Mouse (Mus musculus) myocyte (in vitro differentiated cells): Measurements from ENCODE around the gene Rims4. TPM values are rescaled to one million over a fixed set of nuclear protein-coding genes. Genes with fewer than 3 reads are reported as not detected.

Source experiments
- H3K27me3 ChIP-seq: one replicate; pipeline ENCODE4 v1.6.1; 2011; ENCODE audit not compliant: control insufficient read depth, insufficient read depth, insufficient read length
- H3K36me3 ChIP-seq: one replicate; pipeline ENCODE4 v1.6.1; 2011; ENCODE audit not compliant: control insufficient read depth, insufficient read depth
- H3K4me2 ChIP-seq: one replicate; pipeline ENCODE4 v1.6.1; 2011; ENCODE audit warnings: low read depth, control low read depth
- H3K4me3 ChIP-seq: one replicate; pipeline ENCODE4 v1.5.1; 2011; ENCODE audit warnings: mild to moderate bottlenecking, control low read depth, moderate library complexity
- H3K79me2 ChIP-seq: one replicate; pipeline ENCODE4 v1.6.1; 2011; ENCODE audit not compliant: control insufficient read depth, insufficient read depth
- H3ac ChIP-seq: one replicate; pipeline ENCODE4 v1.6.1; 2011; ENCODE audit not compliant: control insufficient read depth, insufficient read length
- CEBPB ChIP-seq: IDR thresholded peaks from 2 replicates; pipeline ENCODE4 v1.6.1; 2011; ENCODE audit warnings: mild to moderate bottlenecking, moderate library complexity; ENCODE audit not compliant: poor library complexity, insufficient read depth, severe bottlenecking
- E2F4 ChIP-seq: IDR thresholded peaks from one replicate; pipeline ENCODE4 v1.6.1; 2011; ENCODE audit warnings: mild to moderate bottlenecking, control low read depth, moderate library complexity; ENCODE audit not compliant: insufficient read depth
- MAX ChIP-seq: IDR thresholded peaks from one replicate; pipeline ENCODE4 v1.6.1; 2011; ENCODE audit warnings: low read depth, mild to moderate bottlenecking, control low read depth
- MYOD1 ChIP-seq, 3 experiments: IDR thresholded peaks; one replicate each; pipeline ENCODE4 v1.6.1; 2011; ENCODE audit warnings: control low read depth in 2 of 3, low read depth in 2 of 3, mild to moderate bottlenecking in 2 of 3, moderate library complexity in 1 of 3; ENCODE audit not compliant: insufficient read length in 2 of 3, control insufficient read depth in 1 of 3
- MYOG ChIP-seq, 3 experiments: IDR thresholded peaks; one replicate each; pipeline ENCODE4 v1.6.1; 2011; ENCODE audit warnings: control low read depth in 2 of 3, low read depth in 2 of 3, mild to moderate bottlenecking in 2 of 3; ENCODE audit not compliant: insufficient read length in 2 of 3, control insufficient read depth in 1 of 3, insufficient read depth in 1 of 3
- POLR2A ChIP-seq: IDR thresholded peaks from one replicate; pipeline ENCODE4 v1.6.1; 2011; ENCODE audit warnings: low read depth, mild to moderate bottlenecking, control low read depth, moderate library complexity; ENCODE audit not compliant: insufficient read length
- POLR2AphosphoS2 ChIP-seq: IDR thresholded peaks from one replicate; pipeline ENCODE4 v1.6.1; 2011; ENCODE audit warnings: low read depth, control low read depth; ENCODE audit not compliant: insufficient read length
- REST ChIP-seq: IDR thresholded peaks from one replicate; pipeline ENCODE4 v1.6.1; 2011; ENCODE audit warnings: mild to moderate bottlenecking, control low read depth, moderate library complexity; ENCODE audit not compliant: insufficient read depth, insufficient read length
- SRF ChIP-seq: IDR thresholded peaks from one replicate; pipeline ENCODE4 v1.6.1; 2011; ENCODE audit warnings: low read depth; ENCODE audit not compliant: control insufficient read depth, insufficient read length
- TCF12 ChIP-seq: IDR thresholded peaks from one replicate; pipeline ENCODE4 v1.6.1; 2011; ENCODE audit warnings: mild to moderate bottlenecking, control low read depth; ENCODE audit not compliant: poor library complexity, insufficient read depth, severe bottlenecking
- TCF3 ChIP-seq: IDR thresholded peaks from one replicate; pipeline ENCODE4 v1.6.1; 2011; ENCODE audit warnings: low read depth, control low read depth; ENCODE audit not compliant: insufficient read length
- USF1 ChIP-seq: IDR thresholded peaks from one replicate; pipeline ENCODE4 v1.6.1; 2011; ENCODE audit warnings: low read depth, mild to moderate bottlenecking, control low read depth, moderate library complexity
- polyA plus RNA-seq: library from polyadenylated mRNA; unstranded; fragments of >200 nt; fragmentation: generic; extraction: Trizol; gene quantifications from one replicate; pipeline ENCODE4 v1.2.1, GENCODE M21; 2012; ENCODE audit warnings: missing spikeins

Gene Rims4
- polyA plus RNA-seq, 1 experiment, result not detected

DNA sequence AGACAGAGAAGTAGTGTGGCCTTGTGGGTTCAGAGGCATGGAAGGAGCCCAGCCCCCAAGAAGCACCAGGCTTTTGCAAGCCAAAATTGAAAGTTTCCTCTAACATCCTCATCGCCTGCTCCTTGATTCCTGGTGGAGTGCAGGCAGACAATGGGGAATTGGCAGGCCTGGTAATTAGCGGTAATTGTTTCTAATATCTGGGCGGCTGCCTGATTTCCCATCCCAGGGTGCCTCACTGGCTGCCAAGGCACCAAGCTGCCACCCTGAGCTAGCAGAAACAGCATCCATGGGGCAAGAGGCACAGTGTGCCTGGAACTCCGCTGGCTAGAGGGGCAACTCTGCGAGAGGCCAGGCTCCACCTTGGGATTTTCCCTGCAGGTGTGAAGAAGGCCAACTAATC lies 48.7 kb downstream of the Rims4 start:
- Histone ChIP-seq H3K27me3 (peaks cover 74% of the 10 kb centered on the region), H3K36me3 (no peaks in the 10 kb centered on the region), H3K79me2 (no peaks in the 10 kb centered on the region), H3ac (no peak overlapping the region), H3K4me3 (no peak overlapping the region), H3K4me2 (no peak overlapping the region)
- no peak for TF ChIP-seq TCF3
- no peak for TF ChIP-seq POLR2A
- no peak for TF ChIP-seq POLR2AphosphoS2
- TF ChIP-seq SRF, result no peak
- TF ChIP-seq MYOD1 (IDR thresholded peaks at IDR 0.05; ENCODE audit: control insufficient read depth in 1 of 3, insufficient read length in 2 of 3, low read depth in 2 of 3), result no peak
- TF ChIP-seq REST, result no peak
- TF ChIP-seq MYOG (IDR thresholded peaks at IDR 0.05; ENCODE audit: control insufficient read depth in 1 of 3, insufficient read depth in 1 of 3, insufficient read length in 2 of 3, low read depth in 2 of 3), result no peak
- no peak for TF ChIP-seq CEBPB
- TF ChIP-seq TCF12, result no peak
- TF ChIP-seq MAX, result no peak
- no peak for TF ChIP-seq E2F4
- TF ChIP-seq USF1, result no peak

DNA sequence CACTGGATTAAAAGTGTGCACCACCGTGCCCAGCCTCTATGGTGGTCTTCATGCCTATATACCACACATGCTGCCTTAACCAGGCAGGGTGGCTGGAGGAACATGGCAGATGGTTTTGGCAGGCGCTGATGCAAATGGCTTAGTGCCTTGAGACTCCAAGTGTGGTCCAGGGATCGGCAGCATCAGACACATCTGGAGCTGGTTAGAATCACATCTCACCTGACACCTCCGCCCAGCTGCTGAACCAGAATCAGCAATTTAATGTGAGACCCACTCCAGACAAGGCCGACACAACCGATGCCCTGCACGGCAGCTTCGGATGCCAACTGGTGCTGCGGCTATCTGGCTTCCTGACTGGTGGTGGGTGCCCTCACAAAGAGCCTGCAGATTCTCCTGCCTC lies 52.4 kb downstream of the Rims4 start:
- TF ChIP-seq CEBPB (no peak), MYOG (IDR thresholded peaks at IDR 0.05; ENCODE audit: control insufficient read depth in 1 of 3, insufficient read depth in 1 of 3, insufficient read length in 2 of 3, low read depth in 2 of 3) (no peak), MYOD1 (IDR thresholded peaks at IDR 0.05; ENCODE audit: control insufficient read depth in 1 of 3, insufficient read length in 2 of 3, low read depth in 2 of 3) (no peak), USF1 (no peak), SRF (no peak), REST (no peak), POLR2A (no peak)
- no peak overlapping the region for H3ac ChIP-seq
- no peaks in the 10 kb centered on the region for H3K36me3 ChIP-seq
- H3K4me3 ChIP-seq, result no peak overlapping the region
- H3K4me2 ChIP-seq, result no peak overlapping the region
- H3K27me3 ChIP-seq, result peaks cover 85% of the 10 kb centered on the region
- H3K79me2 ChIP-seq, result no peaks in the 10 kb centered on the region

DNA sequence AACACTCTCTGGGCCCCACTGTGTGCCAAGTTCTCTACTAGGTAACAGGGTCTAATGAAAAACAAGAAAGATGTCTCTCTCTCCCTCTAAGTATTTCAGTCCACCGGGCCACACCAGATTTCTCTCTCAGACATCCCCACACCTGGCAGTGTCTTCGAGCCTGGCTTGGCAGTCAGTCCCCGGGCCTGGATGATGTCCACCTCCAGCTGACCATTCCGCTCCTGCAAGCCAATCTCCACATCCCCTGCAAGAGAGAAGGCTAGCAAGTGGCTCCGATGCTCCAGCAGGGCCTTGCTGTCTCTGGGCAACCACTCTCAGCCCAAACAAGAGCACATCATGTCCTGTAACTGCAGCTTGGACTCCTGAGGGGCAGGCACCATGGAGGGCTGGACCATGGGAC lies 53.2 kb downstream of the Rims4 start:
- Histone ChIP-seq H3K4me2 (no peak overlapping the region), H3K36me3 (no peaks in the 10 kb centered on the region), H3ac (no peak overlapping the region), H3K79me2 (no peaks in the 10 kb centered on the region), H3K27me3 (peaks cover 85% of the 10 kb centered on the region), H3K4me3 (no peak overlapping the region)
- TF ChIP-seq E2F4 (no peak), CEBPB (no peak), REST (no peak), POLR2A (no peak), POLR2AphosphoS2 (no peak)

DNA sequence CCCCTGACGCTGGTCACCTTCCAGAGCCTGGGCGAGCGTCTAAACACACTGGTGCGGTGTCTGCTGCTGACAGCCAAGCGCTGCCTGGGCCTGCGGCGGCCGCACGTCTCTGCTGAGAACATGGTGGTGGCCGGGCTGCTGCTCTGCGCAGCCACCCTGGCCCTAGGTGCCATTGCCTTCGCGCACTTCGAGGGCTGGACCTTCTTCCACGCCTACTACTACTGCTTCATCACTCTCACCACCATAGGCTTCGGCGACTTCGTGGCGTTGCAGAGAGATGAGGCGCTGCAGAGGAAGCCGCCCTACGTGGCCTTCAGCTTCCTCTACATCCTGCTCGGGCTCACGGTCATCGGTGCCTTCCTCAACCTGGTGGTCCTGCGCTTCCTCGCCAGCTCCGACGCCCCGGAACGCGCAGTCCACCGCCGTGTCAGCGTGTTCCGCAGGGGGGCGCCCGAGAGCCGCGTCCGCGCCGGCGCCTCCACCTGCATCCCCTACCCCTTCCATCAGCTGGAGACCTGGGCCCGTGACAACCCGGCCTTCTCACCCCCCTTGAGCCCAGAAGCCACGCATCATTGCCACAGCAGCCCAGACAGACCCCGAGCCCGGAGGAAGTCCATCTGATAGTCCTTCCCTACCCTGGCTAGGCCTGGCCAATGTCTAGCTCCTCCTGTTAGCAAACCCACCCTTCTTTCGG lies 60.1 kb downstream of the Rims4 start:
- peaks cover 87% of the 10 kb centered on the region for H3K27me3 ChIP-seq
- TF ChIP-seq POLR2AphosphoS2 (no peak), TCF12 (no peak), MAX (no peak), E2F4 (no peak), MYOG (IDR thresholded peaks at IDR 0.05; ENCODE audit: control insufficient read depth in 1 of 3, insufficient read depth in 1 of 3, insufficient read length in 2 of 3, low read depth in 2 of 3) (no peak), MYOD1 (IDR thresholded peaks at IDR 0.05; ENCODE audit: control insufficient read depth in 1 of 3, insufficient read length in 2 of 3, low read depth in 2 of 3) (no peak), CEBPB (no peak), TCF3 (no peak), USF1 (no peak), REST (no peak), SRF (no peak), POLR2A (no peak)
- no peaks in the 10 kb centered on the region for H3K36me3 ChIP-seq
- no peak overlapping the region for H3ac ChIP-seq
- H3K79me2 ChIP-seq, result no peaks in the 10 kb centered on the region
- H3K4me2 ChIP-seq, result no peak overlapping the region
- no peak overlapping the region for H3K4me3 ChIP-seq

DNA sequence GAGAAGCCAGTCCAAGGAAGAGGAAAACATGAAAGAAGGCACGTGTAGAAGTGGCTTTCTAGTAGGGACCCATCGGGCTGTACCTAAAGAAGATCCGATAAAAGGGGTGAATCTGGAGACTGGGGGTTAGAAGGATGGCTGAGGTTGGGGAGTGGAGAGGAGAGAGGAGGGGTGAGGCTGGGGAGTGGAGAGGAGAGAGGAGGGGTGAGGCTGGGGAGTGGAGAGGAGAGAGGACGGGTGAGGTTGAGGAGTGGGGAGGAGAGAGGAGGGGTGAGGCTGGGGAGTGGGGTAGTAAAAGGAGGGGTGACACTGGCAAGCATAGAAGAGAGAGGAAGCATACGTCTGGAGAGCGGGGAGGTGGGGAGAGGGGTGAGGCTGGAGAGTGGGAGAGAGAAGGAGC lies 61.2 kb downstream of the Rims4 start:
- H3K4me2 ChIP-seq, result no peak overlapping the region

More for the DNA sequence above, 61.2 kb downstream of the Rims4 start:
- H3K36me3 ChIP-seq, result no peaks in the 10 kb centered on the region
- peaks cover 80% of the 10 kb centered on the region for H3K27me3 ChIP-seq
- no peak overlapping the region for H3K4me3 ChIP-seq
- no peaks in the 10 kb centered on the region for H3K79me2 ChIP-seq
- TF ChIP-seq POLR2AphosphoS2, result no peak
- no peak for TF ChIP-seq MYOG (IDR thresholded peaks at IDR 0.05; ENCODE audit: control insufficient read depth in 1 of 3, insufficient read depth in 1 of 3, insufficient read length in 2 of 3, low read depth in 2 of 3)
- TF ChIP-seq CEBPB, result no peak
- H3ac ChIP-seq, result no peak overlapping the region
